Comparison of ENCODE assay signal across 25 mouse cellular contexts in the genomic region with DNA sequence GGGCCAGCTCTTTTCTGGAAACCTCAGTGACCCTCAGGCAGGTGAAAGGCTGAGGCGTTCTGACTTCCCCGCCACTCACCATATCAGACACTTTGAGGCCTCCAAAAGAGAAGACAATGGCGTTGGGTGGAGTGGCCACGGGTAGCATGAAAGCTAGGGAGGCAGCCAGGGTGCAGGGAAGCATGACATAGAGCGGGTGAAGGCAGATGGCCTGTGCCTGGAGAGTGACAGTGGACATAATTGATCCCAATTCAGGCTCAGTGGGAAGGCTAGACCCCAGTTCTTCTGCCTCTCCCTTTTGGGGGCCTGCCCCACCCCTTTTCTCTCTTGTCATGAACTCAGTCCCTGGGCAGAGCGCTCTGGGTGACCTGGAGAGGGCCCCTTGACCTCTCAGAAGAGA. TPM values are rescaled to one million over a fixed set of nuclear protein-coding genes. Genes with fewer than 3 reads are reported as not detected.
"Had no signal": no experiment of that assay in that cellular context is flagged by ENCODE, and none has a peak within 500 bp of the region (broad histone marks: within the 10 kb centered on the region; RNA-seq: fewer than 3 reads in every experiment).

No protein-coding gene starts in this region.

- H3K9me3 ChIP-seq: limb, embryonic 12.5 days; limb, embryonic 15.5 days; midbrain, embryonic 13.5 days had no signal

- ATAC-seq: intestine, postnatal 0 days had no signal

- H3K9ac ChIP-seq: limb, embryonic 12.5 days; limb, embryonic 15.5 days; liver, embryonic 14.5 days; liver, postnatal 0 days; lung, embryonic 14.5 days; midbrain, embryonic 13.5 days had no signal

- H3K4me3 ChIP-seq: layer of hippocampus, adult 2 months; limb, embryonic 12.5 days; limb, embryonic 15.5 days; midbrain, embryonic 13.5 days had no signal

- H3K27me3 ChIP-seq: midbrain, embryonic 13.5 days had no signal

- DNase-seq: kidney, adult 2 months; layer of hippocampus, adult 9-11 months; lung, embryonic 14.5 days; thymus, postnatal 36 days had no signal

- H3K27ac ChIP-seq: kidney, postnatal 0 days; layer of hippocampus, adult 2 months; limb, embryonic 12.5 days; limb, embryonic 15.5 days; liver, embryonic 14.5 days; macrophage; midbrain, embryonic 13.5 days had no signal

- H3K36me3 ChIP-seq: limb, embryonic 12.5 days; limb, embryonic 15.5 days; midbrain, embryonic 13.5 days had no signal

- H3K4me2 ChIP-seq: limb, embryonic 15.5 days; liver, embryonic 11.5 days had no signal

RNA-seq across cellular contexts. Expression of gene Foxn1, which starts 11.9 kb away (rescaled TPM):
- total RNA-seq: layer of hippocampus, adult 2 months; layer of hippocampus, postnatal 25 days; left cerebral cortex, adult 18-20 months; left cerebral cortex, postnatal 36 days; megakaryocyte, adult 5-6 weeks; midbrain, postnatal 0 days had no signal
- polyA plus RNA-seq: intestine, postnatal 0 days; kidney, embryonic 14.5 days; kidney, postnatal 0 days; large intestine, adult 2 months; limb, embryonic 12.5 days; liver, embryonic 11.5 days; liver, embryonic 14.5 days; liver, postnatal 0 days; lung, embryonic 14.5 days; lung, postnatal 0 days; macrophage; midbrain, embryonic 13.5 days; midbrain, postnatal 0 days; neural tube, embryonic 11.5 days; neural tube, embryonic 14.5 days; spleen, adult 2 months had no signal

RNA-seq across cellular contexts. Expression of gene Slc13a2, which starts 23.8 kb away (rescaled TPM):
- total RNA-seq: layer of hippocampus, adult 2 months; layer of hippocampus, postnatal 25 days; left cerebral cortex, adult 18-20 months; left cerebral cortex, postnatal 36 days; midbrain, postnatal 0 days had no signal
- polyA plus RNA-seq: limb, embryonic 12.5 days; liver, embryonic 11.5 days; lung, embryonic 14.5 days; midbrain, embryonic 13.5 days; midbrain, postnatal 0 days; neural tube, embryonic 11.5 days; neural tube, embryonic 14.5 days had no signal
